Mouse (Mus musculus) liver, embryonic 14.5 days (tissue): Measurements from ENCODE around the gene Sec14l3. TPM values are rescaled to one million over a fixed set of nuclear protein-coding genes. Genes with fewer than 3 reads are reported as not detected.

ENCODE experiments used
- ATAC-seq: fragments of 200-750 bp; cut with Nextera tagmentation; 2 replicates; pipeline ENCODE4 v1.8.0; 2017; ENCODE audit warnings: moderate number of reproducible peaks, mild to moderate bottlenecking, moderate library complexity; ENCODE audit not compliant: insufficient read depth
- DNase-seq, 3 experiments: peaks; one replicate each; pipeline ENCODE4 v3.0.0-alpha.2; 2012 to 2013; ENCODE audit warnings: low read depth in 3 of 3, low spot score in 3 of 3
- H3K27ac ChIP-seq: fragments of 300-500 bp; sonication (generic); 2 replicates; pipeline ENCODE4 v1.5.1; 2014; ENCODE audit warnings: moderate library complexity, mild to moderate bottlenecking, control low read depth, inconsistent platforms
- H3K27me3 ChIP-seq: fragments of 300-500 bp; sonication (generic); 2 replicates; pipeline ENCODE4 v1.6.1; 2014; ENCODE audit warnings: mild to moderate bottlenecking, low read length, moderate library complexity; ENCODE audit not compliant: control insufficient read depth, insufficient read depth
- H3K36me3 ChIP-seq: fragments of 300-500 bp; sonication (generic); replicated peaks from 2 replicates; pipeline ENCODE4 v1.6.1; 2014; ENCODE audit warnings: low read depth; ENCODE audit not compliant: control insufficient read depth, insufficient read depth
- H3K4me1 ChIP-seq, 2 experiments: fragments of 200-500 bp in 1 of 2; fragments of 300-500 bp in 1 of 2; sonication (generic) in 1 of 2; replicated peaks; 2 replicates each; pipeline ENCODE4 v1.6.1; 2012 to 2014; ENCODE audit warnings: antibody characterized with exemption in 1 of 2, inconsistent platforms in 1 of 2, low read length in 1 of 2; ENCODE audit not compliant: control insufficient read depth in 2 of 2, insufficient read depth in 2 of 2
- H3K4me2 ChIP-seq: fragments of 300-500 bp; sonication (generic); 2 replicates; pipeline ENCODE4 v1.6.1; 2014; ENCODE audit warnings: low read depth, mild to moderate bottlenecking, control low read depth, moderate library complexity
- H3K4me3 ChIP-seq, 2 experiments: fragments of 200-500 bp in 1 of 2; fragments of 300-500 bp in 1 of 2; sonication (generic) in 1 of 2; 2 replicates each; pipeline ENCODE4 v1.5.1; 2012 to 2014; ENCODE audit warnings: low read depth in 2 of 2, low read length in 2 of 2, mild to moderate bottlenecking in 2 of 2, control low read depth in 1 of 2, inconsistent platforms in 1 of 2, moderate library complexity in 1 of 2; ENCODE audit not compliant: insufficient read depth in 1 of 2
- H3K9ac ChIP-seq: fragments of 300-500 bp; sonication (generic); replicated peaks from 2 replicates; pipeline ENCODE4 v1.6.1; 2014; ENCODE audit warnings: mild to moderate bottlenecking, control low read depth, moderate library complexity
- H3K9me3 ChIP-seq: fragments of 300-500 bp; sonication (generic); 2 replicates; pipeline ENCODE4 v1.6.1; 2016; ENCODE audit warnings: low read length, mixed read lengths; ENCODE audit not compliant: control insufficient read depth
- CTCF ChIP-seq: IDR thresholded peaks from 2 replicates; pipeline ENCODE4 v1.5.1; 2016; ENCODE audit warnings: antibody characterized with exemption, low read depth, control low read depth
- EP300 ChIP-seq: IDR thresholded peaks from 2 replicates; pipeline ENCODE4 v1.6.1; 2016; ENCODE audit warnings: antibody characterized with exemption, low read depth
- WGBS: fragments of 180-500 bp; shearing (Covaris S2); extraction: QIAGEN DNeasy Blood & Tissue Kit; methylation state at CpG from one replicate; pipeline ENCODE4 v1.1.7; 2014; ENCODE audit not compliant: insufficient replicate concordance; 5-methylcytosine and 5-hydroxymethylcytosine counted together
- polyA plus RNA-seq, 2 experiments: library from polyadenylated mRNA; depleted of rRNA in 1 of 2; stranded (reverse) in 1 of 2; unstranded in 1 of 2; fragments of >200 nt; fragmentation: Nextera tagmentation in 1 of 2; extraction: Ambion mirVana in 1 of 2; gene quantifications; 2 replicates each; pipeline versions ENCODE4 v1.2.1 to v1.2.3; 2012 to 2014

Sec14l3 gene
- polyA plus RNA-seq, 2 experiments, result not detected

- H3K9me3 ChIP-seq, result no peaks in the 10 kb centered on the region
- H3K4me3 ChIP-seq, result no peak overlapping the region
- no peak overlapping the region for H3K27ac ChIP-seq
- DNase-seq, result no peak
- no peaks in the 10 kb centered on the region for H3K4me1 ChIP-seq
- no peaks in the 10 kb centered on the region for H3K36me3 ChIP-seq
- no peaks in the 10 kb centered on the region for H3K27me3 ChIP-seq
- 65% methylated on average over 6 of the region's 6 CpGs for WGBS
- TF ChIP-seq CTCF, result no peak
- TF ChIP-seq EP300, result no peak
- H3K4me2 ChIP-seq, result no peak overlapping the region
- no peak for ATAC-seq
- H3K9ac ChIP-seq, result no peak overlapping the region
These were observed 16.2 kb upstream of the Sec14l3 start for GRCm38 (mm10) chr11:4048438-4048837.

DNA sequence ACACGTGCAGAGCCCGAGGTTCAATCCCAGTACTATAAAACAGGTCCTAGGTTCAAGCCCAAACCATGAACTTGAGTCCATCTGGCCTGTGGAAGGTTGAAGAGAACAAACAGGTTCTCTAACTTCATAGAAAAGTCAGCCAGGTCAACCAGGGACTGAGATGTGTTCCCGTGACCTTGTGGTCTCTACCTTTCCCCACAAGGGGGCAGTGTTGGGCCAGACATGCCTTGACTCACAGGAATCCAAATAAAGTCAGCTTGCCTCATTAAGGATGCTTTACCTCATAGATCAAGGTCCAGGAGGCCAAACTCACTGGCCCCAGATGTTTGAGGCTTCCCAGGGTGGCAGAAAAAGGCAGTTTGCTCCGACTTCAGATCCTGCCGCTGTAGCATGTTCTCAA, 11.1 kb upstream of the Sec14l3 start:
- H3K27ac ChIP-seq, result no peak overlapping the region
- H3K9ac ChIP-seq, result no peak overlapping the region
- DNase-seq, result peak; percentile 30 to 46 (median 41)
- no peak overlapping the region for H3K4me3 ChIP-seq
- H3K36me3 ChIP-seq, result no peaks in the 10 kb centered on the region
- no peaks in the 10 kb centered on the region for H3K9me3 ChIP-seq
- no peak overlapping the region for H3K4me2 ChIP-seq
- no peak for ATAC-seq
- TF ChIP-seq EP300, result no peak
- peak; percentile 92 for TF ChIP-seq CTCF
- 17% methylated on average over 5 of the region's 5 CpGs for WGBS
- H3K27me3 ChIP-seq, result no peaks in the 10 kb centered on the region; the same call in 1 of the 2 replicates
- no peaks in the 10 kb centered on the region for H3K4me1 ChIP-seq

GRCm38 (mm10) chr11:4060866-4061575, 3.6 kb upstream of the Sec14l3 start:
- no peak overlapping the region for H3K4me2 ChIP-seq
- no peak overlapping the region for H3K27ac ChIP-seq
- no peak overlapping the region for H3K9ac ChIP-seq
- no peaks in the 10 kb centered on the region for H3K4me1 ChIP-seq
- no peaks in the 10 kb centered on the region for H3K9me3 ChIP-seq
- no peak for TF ChIP-seq EP300
- no peak for TF ChIP-seq CTCF
- DNase-seq (no peak), ATAC-seq (no peak)
- no peaks in the 10 kb centered on the region for H3K36me3 ChIP-seq
- no peaks in the 10 kb centered on the region; the same call in 1 of the 2 replicates for H3K27me3 ChIP-seq
- H3K4me3 ChIP-seq, result no peak overlapping the region
- WGBS, result 46% methylated on average over 5 of the region's 5 CpGs

GRCm38 (mm10) chr11:4062523-4062922, 2.1 kb upstream of the Sec14l3 start:
- 75% methylated on average over 4 of the region's 4 CpGs for WGBS

DNA sequence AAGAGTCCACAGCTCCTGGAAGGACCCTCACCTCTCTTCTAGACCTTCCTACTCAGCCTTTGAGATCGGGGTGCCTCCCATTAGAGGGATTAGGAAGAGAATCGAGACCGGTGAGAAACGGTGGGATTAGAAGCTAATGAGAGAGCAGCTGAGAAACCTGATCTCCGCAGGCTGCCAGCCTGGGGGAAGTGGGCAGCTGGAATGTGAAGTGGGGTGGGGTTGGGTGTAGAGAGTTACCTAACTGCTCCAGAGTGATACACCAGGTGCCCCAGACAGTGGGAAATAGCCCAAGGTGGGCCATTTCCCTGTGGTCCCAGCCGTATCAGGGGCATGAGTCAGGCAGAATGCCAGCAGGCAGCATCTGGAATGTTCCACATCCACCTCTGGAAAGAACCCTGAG, 1.7 kb upstream of the Sec14l3 start:
- ATAC-seq, result no peak
- H3K27ac ChIP-seq, result no peak overlapping the region
- no peak for DNase-seq
- no peaks in the 10 kb centered on the region for H3K27me3 ChIP-seq
- no peaks in the 10 kb centered on the region for H3K4me1 ChIP-seq
- no peak overlapping the region for H3K4me2 ChIP-seq
- no peaks in the 10 kb centered on the region for H3K36me3 ChIP-seq
- no peaks in the 10 kb centered on the region for H3K9me3 ChIP-seq
- 36% methylated on average over 6 of the region's 6 CpGs for WGBS
- no peak overlapping the region for H3K9ac ChIP-seq
- H3K4me3 ChIP-seq, result no peak overlapping the region
- no peak for TF ChIP-seq EP300
- no peak for TF ChIP-seq CTCF

More at GRCm38 (mm10) chr11:4062523-4062922, 2.1 kb upstream of the Sec14l3 start:
- H3K4me1 ChIP-seq, result no peaks in the 10 kb centered on the region
- no peak overlapping the region for H3K9ac ChIP-seq
- DNase-seq, result no peak
- TF ChIP-seq EP300 (no peak), CTCF (no peak)
- no peak overlapping the region for H3K4me3 ChIP-seq
- H3K27ac ChIP-seq, result no peak overlapping the region
- ATAC-seq, result no peak
- H3K27me3 ChIP-seq, result no peaks in the 10 kb centered on the region
- no peak overlapping the region for H3K4me2 ChIP-seq
- no peaks in the 10 kb centered on the region for H3K9me3 ChIP-seq
- no peaks in the 10 kb centered on the region for H3K36me3 ChIP-seq
